Mouse (Mus musculus) liver, embryonic 14.5 days (tissue): ENCODE results near the gene Olfr1368.

Experiments used
- CTCF ChIP-seq: IDR thresholded peaks from 2 replicates; pipeline ENCODE4 v1.5.1; 2016; ENCODE audit warnings: antibody characterized with exemption, low read depth, control low read depth
- EP300 ChIP-seq: IDR thresholded peaks from 2 replicates; pipeline ENCODE4 v1.6.1; 2016; ENCODE audit warnings: antibody characterized with exemption, low read depth

GRCm38 (mm10) chr13:21162591-21162990 is 16.9 kb upstream of the Olfr1368 start:
- TF ChIP-seq EP300 (no peak), CTCF (no peak)
